Mouse (Mus musculus): ENCODE measurements around the gene Ezr. TPM values are rescaled to one million over a fixed set of nuclear protein-coding genes. Genes with fewer than 3 reads are reported as not detected.

Ezr gene
- polyA plus RNA-seq, 1 experiment from 2014 or later, result 288 TPM

- no peak overlapping the region for H3K27ac ChIP-seq (ENCODE audit: low read length)
- H3K4me2 ChIP-seq (replicated peaks; ENCODE audit: low read depth, low read length), result no peak overlapping the region
- no peaks in the 10 kb centered on the region for H3K27me3 ChIP-seq (replicated peaks; ENCODE audit: insufficient read depth, low read length)
- WGBS, result 73% methylated on average over 5 of the region's 5 CpGs
- ATAC-seq (no peak), DNase-seq (ENCODE audit: low spot score) (no peak)
- peaks cover 25% of the 10 kb centered on the region; the same call in 1 of the 2 replicates for H3K4me1 ChIP-seq (ENCODE audit: insufficient read depth, low read depth, low read length)
- H3K9ac ChIP-seq (replicated peaks; ENCODE audit: low read depth), result no peak overlapping the region
- H3K9me3 ChIP-seq (ENCODE audit: low read length), result no peaks in the 10 kb centered on the region
- H3K4me3 ChIP-seq (ENCODE audit: low read depth, low read length), result no peak overlapping the region
- TF ChIP-seq CTCF (IDR thresholded peaks at IDR 0.05) (no peak), EP300 (IDR thresholded peaks at IDR 0.05) (no peak)
- H3K36me3 ChIP-seq (ENCODE audit: insufficient read depth, low read length), result no peaks in the 10 kb centered on the region
Measured at GRCm38 (mm10) chr17:6768301-6768788, 14.2 kb downstream of the Ezr start.

DNA sequence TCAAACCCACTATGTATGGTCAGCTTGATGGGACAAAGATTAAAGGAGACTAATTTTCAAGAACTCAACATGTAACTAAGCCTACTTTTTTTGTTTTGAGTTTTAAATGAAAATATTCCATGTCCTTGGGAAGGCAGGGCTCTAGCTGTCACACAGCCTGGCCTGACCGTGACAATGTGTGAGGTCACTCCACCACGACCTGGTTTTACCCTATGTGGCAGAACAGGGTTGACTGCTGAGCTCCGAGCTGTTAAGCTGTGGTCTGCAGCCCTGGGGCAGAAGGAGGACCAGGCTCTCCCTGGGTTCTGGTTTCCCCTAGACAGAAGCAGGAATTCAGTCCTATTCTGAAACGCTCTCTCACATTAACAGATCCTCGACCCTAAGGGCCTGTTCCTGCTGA lies 14.8 kb downstream of the Ezr start:
- Histone ChIP-seq H3K4me2 (replicated peaks; ENCODE audit: low read depth, low read length) (no peak overlapping the region), H3K4me1 (ENCODE audit: insufficient read depth, low read depth, low read length) (peaks cover 23% of the 10 kb centered on the region; the same call in 1 of the 2 replicates), H3K4me3 (ENCODE audit: low read depth, low read length) (no peak overlapping the region), H3K27ac (ENCODE audit: low read length) (no peak overlapping the region), H3K9me3 (ENCODE audit: low read length) (no peaks in the 10 kb centered on the region), H3K36me3 (ENCODE audit: insufficient read depth, low read length) (no peaks in the 10 kb centered on the region), H3K27me3 (replicated peaks; ENCODE audit: insufficient read depth, low read length) (no peaks in the 10 kb centered on the region), H3K9ac (replicated peaks; ENCODE audit: low read depth) (no peak overlapping the region)
- ATAC-seq (no peak), DNase-seq (ENCODE audit: low spot score) (no peak)
- no peak for TF ChIP-seq EP300 (IDR thresholded peaks at IDR 0.05)
- no peak for TF ChIP-seq CTCF (IDR thresholded peaks at IDR 0.05)
- 45% methylated on average over 5 of the region's 5 CpGs for WGBS

GRCm38 (mm10) chr17:6766823-6767222 lies 15.8 kb downstream of the Ezr start:
- no peak for ATAC-seq
- DNase-seq (ENCODE audit: low spot score), result no peak
- 57% methylated on average over 4 of the region's 4 CpGs for WGBS

DNA sequence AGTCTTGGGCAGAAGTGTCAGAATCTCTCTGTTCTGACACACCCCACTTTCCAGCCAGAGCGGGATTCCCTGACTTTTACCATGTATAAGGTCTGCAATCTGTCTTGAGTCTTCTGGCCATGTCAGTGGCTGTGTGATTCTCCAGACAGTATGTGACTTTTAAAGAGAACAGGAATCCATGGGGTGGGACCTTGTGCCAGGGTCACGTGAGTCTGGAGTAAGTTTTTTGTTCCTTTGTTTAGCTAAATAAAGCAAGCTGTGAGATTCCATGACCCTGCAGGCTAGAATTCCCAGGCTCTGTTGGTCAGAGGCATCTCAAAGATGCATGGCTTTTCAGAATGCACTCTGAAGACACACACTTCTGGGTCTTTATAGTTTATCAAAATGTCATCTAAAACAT lies 16.7 kb downstream of the Ezr start:
- no peak overlapping the region for H3K9ac ChIP-seq (replicated peaks; ENCODE audit: low read depth)
- H3K36me3 ChIP-seq (ENCODE audit: insufficient read depth, low read length), result no peaks in the 10 kb centered on the region
- H3K9me3 ChIP-seq (ENCODE audit: low read length), result no peaks in the 10 kb centered on the region
- H3K4me2 ChIP-seq (replicated peaks; ENCODE audit: low read depth, low read length), result no peak overlapping the region
- TF ChIP-seq CTCF (IDR thresholded peaks at IDR 0.05), result no peak
- no peak for TF ChIP-seq EP300 (IDR thresholded peaks at IDR 0.05)
- H3K27me3 ChIP-seq (replicated peaks; ENCODE audit: insufficient read depth, low read length), result no peaks in the 10 kb centered on the region
- H3K4me3 ChIP-seq (ENCODE audit: low read depth, low read length), result no peak overlapping the region
- peaks cover 20% of the 10 kb centered on the region; the same call in 1 of the 2 replicates for H3K4me1 ChIP-seq (ENCODE audit: insufficient read depth, low read depth, low read length)
- ATAC-seq (no peak), DNase-seq (ENCODE audit: low spot score) (no peak)
- H3K27ac ChIP-seq (ENCODE audit: low read length), result no peak overlapping the region
- WGBS, result 48% methylated on average over 2 of the region's 2 CpGs

More at GRCm38 (mm10) chr17:6766823-6767222, 15.8 kb downstream of the Ezr start:
- peaks cover 20% of the 10 kb centered on the region; the same call in 1 of the 2 replicates for H3K4me1 ChIP-seq (ENCODE audit: insufficient read depth, low read depth, low read length)
- H3K4me3 ChIP-seq (ENCODE audit: low read depth, low read length), result no peak overlapping the region
- no peak overlapping the region for H3K4me2 ChIP-seq (replicated peaks; ENCODE audit: low read depth, low read length)
- H3K36me3 ChIP-seq (ENCODE audit: insufficient read depth, low read length), result no peaks in the 10 kb centered on the region
- no peaks in the 10 kb centered on the region for H3K9me3 ChIP-seq (ENCODE audit: low read length)
- no peak overlapping the region for H3K9ac ChIP-seq (replicated peaks; ENCODE audit: low read depth)
- no peaks in the 10 kb centered on the region for H3K27me3 ChIP-seq (replicated peaks; ENCODE audit: insufficient read depth, low read length)
- TF ChIP-seq EP300 (IDR thresholded peaks at IDR 0.05) (no peak), CTCF (IDR thresholded peaks at IDR 0.05) (no peak)
- H3K27ac ChIP-seq (ENCODE audit: low read length), result no peak overlapping the region

DNA sequence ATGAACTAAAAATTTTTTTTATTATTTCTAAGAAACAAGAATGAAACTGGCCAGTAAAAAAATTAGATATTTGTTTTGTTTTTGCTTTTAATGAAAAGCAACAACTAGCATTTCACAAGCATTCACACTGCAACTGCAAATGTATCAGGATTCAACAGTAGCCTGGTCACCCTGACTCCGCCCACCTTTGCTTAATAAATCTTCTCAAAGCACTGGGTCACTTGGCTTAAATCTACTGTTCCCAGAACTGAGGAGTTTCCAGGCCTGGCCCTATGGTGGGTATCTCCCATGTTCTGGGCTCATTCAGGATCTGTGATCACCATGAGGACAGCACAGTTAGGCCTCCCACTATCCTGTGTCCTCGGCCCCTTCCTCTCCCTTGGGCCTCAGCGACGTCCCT lies 17.9 kb downstream of the Ezr start:
- H3K4me1 ChIP-seq (ENCODE audit: insufficient read depth, low read depth, low read length), result peaks cover 20% of the 10 kb centered on the region; the same call in 1 of the 2 replicates
- H3K36me3 ChIP-seq (ENCODE audit: insufficient read depth, low read length), result no peaks in the 10 kb centered on the region
- H3K9me3 ChIP-seq (ENCODE audit: low read length), result no peaks in the 10 kb centered on the region
- 87% methylated on average over 4 of the region's 4 CpGs for WGBS
- no peak overlapping the region for H3K4me3 ChIP-seq (ENCODE audit: low read depth, low read length)
- ATAC-seq, result no peak
- no peak for TF ChIP-seq CTCF (IDR thresholded peaks at IDR 0.05)
- no peaks in the 10 kb centered on the region for H3K27me3 ChIP-seq (replicated peaks; ENCODE audit: insufficient read depth, low read length)
- DNase-seq (ENCODE audit: low spot score), result no peak
- no peak overlapping the region for H3K9ac ChIP-seq (replicated peaks; ENCODE audit: low read depth)
- no peak overlapping the region for H3K4me2 ChIP-seq (replicated peaks; ENCODE audit: low read depth, low read length)
- no peak overlapping the region for H3K27ac ChIP-seq (ENCODE audit: low read length)

DNA sequence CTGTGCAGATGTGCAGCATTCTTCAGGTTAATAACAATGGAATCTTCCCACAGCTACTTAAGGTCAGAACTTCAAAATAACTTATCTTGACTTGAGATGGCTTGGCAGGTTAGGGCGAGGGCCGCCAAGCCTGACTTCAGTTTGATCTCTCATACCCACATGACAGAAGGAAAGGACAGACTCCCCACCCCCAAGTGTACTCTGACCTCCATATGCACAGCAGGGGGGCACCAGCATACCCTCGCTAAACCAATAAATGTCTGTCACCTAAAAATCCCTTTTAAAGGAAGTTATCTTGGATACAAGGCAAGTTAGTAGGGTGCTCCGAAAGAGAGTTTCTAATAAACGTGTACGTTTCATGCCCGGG lies 18.4 kb downstream of the Ezr start:
- Histone ChIP-seq H3K27ac (ENCODE audit: low read length) (no peak overlapping the region), H3K4me1 (ENCODE audit: insufficient read depth, low read depth, low read length) (peaks cover 17% of the 10 kb centered on the region; the same call in 1 of the 2 replicates), H3K4me3 (ENCODE audit: low read depth, low read length) (no peak overlapping the region), H3K9me3 (ENCODE audit: low read length) (no peaks in the 10 kb centered on the region), H3K9ac (replicated peaks; ENCODE audit: low read depth) (no peak overlapping the region), H3K4me2 (replicated peaks; ENCODE audit: low read depth, low read length) (no peak overlapping the region), H3K36me3 (ENCODE audit: insufficient read depth, low read length) (no peaks in the 10 kb centered on the region), H3K27me3 (replicated peaks; ENCODE audit: insufficient read depth, low read length) (no peaks in the 10 kb centered on the region)
- DNase-seq (ENCODE audit: low spot score) (no peak), ATAC-seq (no peak)
- 72% methylated on average over 7 of the region's 7 CpGs for WGBS
- TF ChIP-seq CTCF (IDR thresholded peaks at IDR 0.05), result no peak
- no peak for TF ChIP-seq EP300 (IDR thresholded peaks at IDR 0.05)
